Mouse (Mus musculus) retina, postnatal 7 days (tissue): ENCODE data around the gene Aqp11.

ENCODE experiments used
- DNase-seq: peaks from one replicate; pipeline ENCODE4 v3.0.0-alpha.2; 2012; ENCODE audit warnings: low read depth, low spot score

Aqp11 gene

DNA sequence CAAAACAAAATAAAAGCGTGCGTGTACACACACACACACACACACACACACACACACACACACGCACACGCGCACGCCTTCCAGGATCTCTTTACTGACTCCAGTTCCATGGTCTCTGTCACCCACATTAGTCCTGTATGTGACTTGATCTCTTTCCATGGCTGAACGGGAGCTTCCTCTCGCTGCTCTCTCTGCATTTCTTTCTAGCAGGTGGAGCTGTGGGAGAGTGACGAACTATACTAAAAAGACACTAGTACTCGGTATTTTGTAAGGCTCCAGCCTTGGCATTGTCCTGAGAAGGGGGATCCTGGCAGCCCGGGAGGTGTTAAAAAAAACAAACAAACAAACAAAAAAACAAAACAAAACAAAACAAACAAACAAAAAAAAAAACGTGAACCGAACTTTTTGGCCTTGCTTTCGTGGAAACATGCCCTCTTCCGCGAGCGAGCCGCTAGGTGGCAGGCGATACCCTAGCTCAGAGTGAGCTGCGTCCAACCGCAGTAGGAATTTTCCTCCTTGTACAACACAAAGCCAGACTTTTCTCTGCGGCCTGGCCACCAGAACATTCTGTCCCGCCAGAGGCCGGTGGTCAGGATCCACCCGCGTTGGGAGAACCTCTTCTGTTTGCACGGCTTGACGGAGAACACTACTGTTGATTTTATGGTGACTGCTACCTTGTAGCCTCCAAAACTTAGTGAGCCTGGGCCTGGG is 9.9 kb upstream of the Aqp11 start:
- peak; percentile 47 for DNase-seq

DNA sequence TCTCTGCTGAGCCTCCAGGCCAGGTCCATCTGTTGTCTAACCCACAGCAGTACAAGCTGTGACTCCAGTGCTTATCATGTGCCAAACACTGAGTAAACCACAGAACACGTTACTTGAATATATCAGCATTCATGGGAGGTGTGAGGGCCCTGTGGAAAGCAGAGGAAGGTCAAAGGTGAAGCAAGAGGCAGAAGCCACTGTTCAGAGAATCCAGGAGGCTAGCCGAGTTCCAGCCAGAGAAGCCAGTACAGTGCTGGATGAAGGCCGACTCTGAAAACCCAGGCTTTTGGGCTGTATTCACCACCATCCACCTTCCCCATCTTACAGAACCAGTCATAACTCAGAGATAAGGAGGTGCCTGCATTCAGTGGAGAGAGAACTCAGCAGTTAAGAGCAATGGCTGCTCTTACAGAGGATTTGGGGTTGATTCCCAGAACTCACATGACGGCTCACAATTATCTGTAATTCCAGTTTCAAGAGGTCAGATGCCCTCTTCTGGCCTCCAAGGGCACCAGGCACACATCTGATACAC is 9.2 kb upstream of the Aqp11 start:
- no peak for DNase-seq

DNA sequence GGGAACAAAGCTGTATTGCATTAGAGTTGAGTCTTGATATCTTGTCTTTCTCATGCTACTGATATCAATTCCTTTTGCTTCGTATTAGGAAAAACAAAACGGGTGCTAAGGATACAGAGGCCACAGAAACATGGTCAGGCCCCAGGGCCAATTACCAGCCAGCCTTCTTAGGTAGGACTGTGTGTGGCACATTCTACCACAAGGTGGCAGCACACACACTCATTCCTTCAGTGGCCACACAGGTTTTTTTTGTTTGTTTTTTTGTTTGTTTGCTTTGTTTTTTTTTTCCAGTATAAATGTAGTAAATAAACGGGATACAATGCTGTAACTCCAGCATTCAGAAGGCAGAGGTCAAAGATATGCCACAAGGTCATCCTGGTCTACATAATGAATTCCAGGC is 7.2 kb upstream of the Aqp11 start:
- peak; percentile 40 for DNase-seq

DNA sequence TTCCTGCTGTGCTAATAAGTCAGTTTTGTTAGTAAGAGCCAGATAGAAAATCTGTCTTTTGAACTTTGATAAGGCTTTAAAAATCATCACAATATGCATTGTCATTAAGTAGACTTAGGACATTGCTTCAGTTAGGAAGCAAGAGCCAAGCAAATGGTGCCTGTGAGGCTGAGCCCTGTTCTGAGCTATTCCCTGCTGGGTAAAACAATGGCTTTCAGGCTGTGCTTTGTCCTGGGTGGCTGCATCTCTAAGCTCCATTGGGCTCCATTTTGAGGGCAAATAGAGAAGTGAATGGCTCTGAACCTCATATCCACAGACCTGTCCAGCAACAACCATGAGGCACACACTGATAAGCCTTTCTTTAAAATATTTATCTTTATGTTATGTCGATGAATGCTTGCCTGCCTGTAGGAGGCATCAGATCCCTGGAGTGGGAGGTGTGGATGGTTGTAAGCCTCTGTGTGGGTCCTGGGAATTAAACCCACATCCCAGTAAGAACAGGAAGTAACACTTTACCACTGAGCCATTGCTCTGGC is 3.7 kb upstream of the Aqp11 start:
- DNase-seq: no peak

DNA sequence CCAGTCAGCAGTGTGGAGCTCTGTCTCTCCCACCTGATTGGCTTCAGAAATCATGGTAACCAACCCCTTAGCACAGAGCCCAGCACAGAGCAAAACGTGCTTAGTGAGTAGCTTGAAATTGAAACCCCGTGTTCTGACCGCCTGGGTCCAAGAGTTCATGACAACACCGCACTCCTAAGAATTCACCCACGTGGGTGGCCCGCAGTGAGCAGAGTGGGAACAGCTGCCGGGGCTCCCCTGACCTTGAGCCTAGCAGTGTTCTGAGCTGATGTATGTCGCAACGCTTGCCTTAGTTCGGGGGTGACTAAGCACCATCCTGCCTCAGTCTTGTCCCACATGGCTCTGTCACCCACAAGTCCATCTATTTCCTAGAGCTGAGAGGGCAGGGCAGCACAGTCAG is 2.9 kb upstream of the Aqp11 start:
- no peak for DNase-seq

DNA sequence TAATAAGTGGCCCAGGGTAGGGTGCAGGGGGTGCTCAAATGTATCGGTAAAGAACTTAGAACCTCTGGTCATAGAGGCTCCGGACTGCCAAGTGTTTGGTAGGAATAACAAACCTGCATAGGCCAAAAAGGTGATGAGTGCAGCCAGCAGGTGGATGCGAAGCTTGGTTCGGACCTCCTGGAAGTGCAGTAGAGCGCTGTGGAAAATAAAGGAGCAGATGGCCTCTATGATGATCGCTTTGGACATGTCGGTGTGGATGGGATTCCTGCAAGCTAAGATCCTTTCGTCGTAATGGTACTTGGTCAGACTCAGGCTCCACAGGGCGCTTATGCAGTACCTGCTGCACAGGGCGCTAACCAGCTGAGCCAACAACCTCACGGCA is 842 bp downstream of the Aqp11 start:
- DNase-seq: no peak

DNA sequence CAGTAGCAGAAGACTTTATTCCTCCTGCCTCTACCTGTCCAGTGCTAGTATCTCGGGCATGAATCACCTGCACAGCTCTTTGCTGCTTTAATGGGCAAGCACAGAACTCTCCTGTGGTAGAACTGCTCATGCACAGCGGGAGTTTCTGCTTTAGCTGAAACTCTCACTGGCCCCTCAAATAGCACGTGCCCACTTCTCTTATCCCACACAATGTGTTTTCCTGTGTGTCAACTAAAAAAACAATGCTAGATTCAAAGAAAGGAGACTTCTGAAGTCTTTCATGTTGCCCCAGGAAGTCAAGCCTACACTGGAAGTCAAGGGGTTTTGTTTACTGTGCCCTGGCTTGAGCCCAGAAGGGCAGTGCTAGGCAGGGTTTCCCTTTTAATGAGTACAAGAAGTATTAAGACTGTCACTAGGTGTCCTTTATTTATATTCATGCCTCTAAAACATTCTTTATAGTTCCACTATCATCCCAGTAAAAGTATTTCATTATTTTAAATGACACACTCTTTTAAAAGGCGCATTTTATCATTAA is 2.1 kb downstream of the Aqp11 start:
- no peak for DNase-seq

DNA sequence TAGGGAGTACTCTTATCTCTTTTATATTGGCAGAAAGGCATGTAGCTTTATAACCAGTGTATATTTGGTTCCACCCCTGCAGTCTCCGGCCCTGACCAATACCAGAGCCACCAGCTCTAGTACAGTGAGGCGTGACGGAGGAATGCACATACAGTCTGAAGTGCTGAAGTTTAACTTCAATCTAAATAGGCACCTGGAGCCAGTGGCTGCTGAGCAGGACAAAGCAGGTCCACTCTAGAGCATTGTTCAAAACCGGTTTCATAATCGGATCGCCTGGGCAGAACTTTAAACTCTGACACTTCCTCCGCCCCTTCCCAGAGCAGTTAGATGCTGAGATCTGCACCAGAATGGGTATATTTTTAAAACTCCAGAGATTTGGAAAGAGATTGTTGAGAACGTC is 3.1 kb downstream of the Aqp11 start:
- DNase-seq: no peak

DNA sequence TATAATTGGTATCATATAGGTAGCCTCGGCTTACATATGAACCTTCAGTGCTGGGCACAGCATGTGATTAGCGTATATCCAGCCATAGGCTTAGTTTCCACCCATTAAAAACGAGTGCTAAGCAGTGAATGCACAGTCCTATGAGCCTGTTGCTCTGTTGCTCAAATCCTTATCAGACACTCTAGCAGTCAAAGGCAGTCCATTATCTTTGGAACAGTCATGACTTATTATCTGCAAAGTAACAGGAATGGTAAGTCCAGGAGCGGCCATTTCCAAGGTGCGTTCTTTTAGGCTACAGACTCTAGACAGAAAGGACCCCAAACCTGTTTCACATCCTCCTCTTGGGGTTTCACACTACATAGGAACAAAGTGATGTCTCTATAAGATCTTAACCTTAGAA is 4.5 kb downstream of the Aqp11 start:
- no peak for DNase-seq

DNA sequence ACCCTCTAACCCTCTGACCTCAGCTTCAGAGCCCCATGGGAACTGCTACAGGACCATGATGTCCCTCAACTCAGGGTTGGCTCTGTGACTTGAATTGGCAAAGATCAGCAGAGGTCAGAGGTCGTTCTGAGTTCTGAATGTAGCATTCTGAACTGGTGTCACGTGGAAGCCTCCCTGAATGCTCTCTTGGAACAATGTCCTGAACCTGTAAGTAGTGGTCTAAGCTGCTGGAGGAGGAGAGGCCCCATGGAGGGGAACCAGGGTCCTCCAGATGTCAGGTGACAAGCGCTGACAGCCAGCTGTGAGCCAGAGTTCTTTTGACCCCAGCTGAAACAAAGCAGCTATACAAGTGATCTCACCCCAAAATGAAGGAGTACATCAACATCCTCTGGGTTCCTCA is 7.7 kb downstream of the Aqp11 start:
- no peak for DNase-seq

DNA sequence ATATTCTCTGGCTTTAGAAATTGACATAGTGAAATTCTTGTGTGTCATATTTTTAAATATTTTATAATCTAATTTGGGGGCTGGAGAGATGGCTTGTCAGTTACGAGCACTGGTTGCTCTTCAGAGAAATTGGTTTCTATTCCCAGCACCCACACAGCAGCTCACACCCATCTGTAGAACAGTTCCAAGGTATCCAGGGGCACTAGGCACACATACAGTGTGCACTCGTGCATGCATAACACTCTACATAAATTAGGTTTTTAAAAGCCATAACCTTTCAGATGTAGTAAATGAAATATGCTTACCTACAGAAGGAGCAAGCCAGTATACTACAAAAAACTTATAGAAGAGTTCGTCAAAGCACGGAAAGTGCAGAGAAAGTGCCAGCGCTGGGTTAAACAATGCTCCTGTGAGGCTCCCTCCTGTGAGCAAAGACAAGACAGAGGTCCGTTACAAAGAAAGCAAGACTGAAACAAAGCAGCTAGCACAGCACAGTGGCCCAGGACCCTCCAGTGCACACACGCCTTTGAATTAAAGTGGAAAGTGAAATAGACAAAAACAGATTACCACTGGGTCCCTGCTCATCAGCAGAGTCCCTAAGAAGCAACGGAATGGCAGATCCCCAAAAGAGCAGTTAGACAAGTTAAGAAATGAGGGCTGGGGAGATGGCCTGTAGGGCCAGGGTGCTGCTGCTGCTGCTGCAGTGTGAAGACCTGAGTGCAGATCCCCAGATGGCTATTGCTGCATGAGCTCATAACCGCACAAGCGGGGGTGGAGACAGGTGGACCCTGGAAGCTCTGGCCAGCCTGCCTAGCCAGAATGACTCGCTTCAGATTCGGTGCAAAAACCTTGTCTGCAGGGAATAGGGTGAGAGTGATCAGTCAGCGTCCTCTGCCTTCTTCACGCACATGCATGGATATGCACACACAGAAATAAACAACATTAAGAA is 9.1 kb downstream of the Aqp11 start:
- DNase-seq: no peak

DNA sequence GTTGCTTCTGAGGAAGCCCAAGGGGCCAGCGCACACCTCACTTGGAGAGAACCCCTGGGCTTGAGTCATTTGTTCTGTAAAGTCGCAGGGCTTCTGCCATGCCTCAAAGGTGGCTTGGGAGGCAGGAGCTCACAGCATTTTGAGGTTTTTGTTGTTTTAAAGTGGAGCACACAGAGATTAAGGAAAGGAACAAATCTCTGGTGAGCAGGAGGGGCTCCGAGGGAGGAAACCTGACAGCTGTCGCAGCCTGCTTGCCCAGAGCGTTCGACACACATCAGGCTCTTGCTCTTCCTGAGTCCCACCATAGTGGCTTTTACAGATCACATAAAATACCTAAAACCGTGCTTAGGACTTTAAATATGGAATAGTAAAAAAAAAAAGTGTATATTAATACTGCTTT is 11.3 kb downstream of the Aqp11 start:
- DNase-seq: no peak

DNA sequence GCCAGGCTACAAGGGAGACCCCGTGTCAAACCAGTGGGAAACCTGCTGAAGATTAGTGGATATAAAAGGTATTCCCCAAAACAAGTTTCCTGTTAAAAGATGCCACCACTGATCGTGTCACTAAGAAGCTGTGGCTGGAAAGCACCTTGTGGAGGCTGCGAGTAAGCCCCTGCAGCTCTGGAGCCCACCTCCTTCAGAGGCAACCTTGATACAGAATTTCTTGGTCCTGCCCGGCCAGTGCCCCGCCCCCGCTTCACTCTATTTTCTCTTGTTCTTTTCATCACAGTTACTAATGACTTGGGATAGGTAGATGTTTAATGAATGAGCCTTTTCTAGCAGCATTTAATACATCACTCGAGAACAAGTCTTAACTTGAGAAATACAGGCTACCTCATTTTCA is 12.0 kb downstream of the Aqp11 start:
- DNase-seq: no peak

DNA sequence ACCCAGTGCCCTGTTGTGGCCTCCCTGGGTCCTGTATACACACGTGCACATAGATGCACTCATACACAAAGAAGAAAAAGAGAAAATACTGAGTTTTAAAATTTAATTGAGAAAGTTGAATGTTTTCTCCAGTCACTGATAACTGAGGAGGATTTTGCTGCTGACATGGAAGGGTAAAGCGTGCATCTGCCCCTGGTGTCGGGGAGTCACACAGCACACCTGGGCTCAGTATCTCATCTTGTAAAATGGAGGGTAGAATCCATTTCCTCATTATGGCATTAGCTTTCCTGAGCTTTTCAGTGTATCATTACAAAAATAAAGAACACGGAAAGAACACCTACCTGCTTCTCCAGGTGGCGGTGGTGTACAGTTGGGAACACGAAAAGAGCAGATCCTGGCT is 12.7 kb downstream of the Aqp11 start:
- DNase-seq: no peak

DNA sequence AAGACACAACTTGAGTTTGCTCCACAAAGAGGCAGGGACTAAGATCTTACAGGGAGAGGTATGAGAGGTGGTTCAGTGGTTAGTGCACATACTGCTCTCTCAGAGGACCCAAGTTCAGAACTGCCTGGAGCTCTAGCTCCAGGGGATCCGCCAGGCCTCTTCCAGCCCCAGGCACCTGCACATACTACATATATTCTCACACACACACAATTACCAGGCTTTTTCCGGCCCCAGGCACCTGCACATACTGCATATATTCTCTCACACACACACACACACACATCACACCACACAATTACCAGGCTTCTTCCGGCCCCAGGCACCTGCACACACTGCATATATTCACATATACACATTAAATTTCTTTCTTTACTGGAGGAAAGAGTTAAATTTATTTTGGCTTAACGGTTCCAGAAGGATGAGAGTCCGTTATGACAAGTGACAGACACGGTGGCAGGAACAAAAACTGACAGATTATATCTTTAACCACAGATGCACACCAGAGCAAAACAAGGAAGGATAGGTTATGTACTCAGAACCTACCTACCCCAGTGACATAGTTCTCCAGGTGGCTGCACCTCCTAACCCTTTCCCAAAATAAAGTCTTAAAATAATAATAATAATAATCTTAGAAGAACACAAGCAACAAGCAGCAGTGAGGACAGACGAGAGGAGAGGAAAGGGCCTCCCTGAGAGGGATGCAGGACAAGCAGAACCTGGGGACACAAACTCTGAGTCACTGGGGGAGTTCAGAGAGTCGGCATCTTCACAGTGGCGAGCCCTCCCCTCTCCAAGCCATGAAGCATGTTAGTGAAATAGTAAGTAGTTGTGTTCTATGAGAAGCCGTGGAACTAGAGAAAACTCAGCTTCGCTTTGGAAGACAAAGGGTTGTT is 14.2 kb downstream of the Aqp11 start:
- DNase-seq: no peak

DNA sequence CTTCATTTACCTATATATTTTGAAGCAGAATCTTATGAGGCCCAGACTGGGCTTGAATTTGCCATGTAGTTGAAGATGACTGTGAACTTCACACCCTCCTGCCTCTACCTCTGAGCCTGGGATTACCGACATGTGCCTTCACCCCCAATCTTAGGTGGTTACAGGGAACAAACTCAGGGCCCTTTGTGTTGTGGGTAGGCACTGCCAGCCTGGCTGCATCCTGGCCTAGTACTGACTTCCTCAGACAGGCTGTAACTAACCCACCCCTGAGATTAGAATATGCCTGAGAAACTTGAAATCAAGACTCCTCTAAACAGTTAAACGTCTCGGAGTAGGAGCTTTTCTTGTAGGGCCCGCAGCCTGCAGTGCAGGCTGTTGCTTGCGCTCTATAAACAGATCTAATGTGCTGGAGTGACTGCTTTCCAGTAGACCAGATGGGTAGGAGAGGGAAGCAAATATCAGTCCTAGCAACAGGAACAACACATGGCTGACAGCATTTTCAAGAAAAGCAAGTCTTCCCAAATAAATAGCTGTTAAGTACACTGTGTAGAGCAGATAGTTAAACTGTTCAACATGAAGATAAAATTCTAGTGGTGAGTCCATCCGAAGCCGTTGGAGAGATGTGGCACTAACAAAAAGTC is 15.7 kb downstream of the Aqp11 start:
- no peak for DNase-seq

DNA sequence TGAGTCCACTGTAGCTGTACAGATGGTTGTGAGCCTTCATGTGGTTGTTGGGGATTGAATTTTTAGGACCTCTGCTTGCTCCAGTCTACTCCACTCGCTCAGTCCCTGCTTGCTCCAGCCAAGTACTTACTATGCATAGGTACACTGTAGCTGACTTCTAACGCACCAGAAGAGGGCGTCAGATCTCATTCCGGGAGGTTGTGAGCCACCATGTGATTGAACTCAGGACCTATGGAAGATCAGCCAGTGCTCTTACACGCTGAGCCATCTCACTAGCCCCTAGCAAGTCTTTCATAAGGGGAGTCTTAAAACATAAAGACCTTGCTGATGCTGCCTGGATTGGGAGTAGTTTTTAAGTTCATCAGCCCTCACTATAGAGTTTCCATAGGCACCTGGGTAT is 18.0 kb downstream of the Aqp11 start:
- DNase-seq: no peak

DNA sequence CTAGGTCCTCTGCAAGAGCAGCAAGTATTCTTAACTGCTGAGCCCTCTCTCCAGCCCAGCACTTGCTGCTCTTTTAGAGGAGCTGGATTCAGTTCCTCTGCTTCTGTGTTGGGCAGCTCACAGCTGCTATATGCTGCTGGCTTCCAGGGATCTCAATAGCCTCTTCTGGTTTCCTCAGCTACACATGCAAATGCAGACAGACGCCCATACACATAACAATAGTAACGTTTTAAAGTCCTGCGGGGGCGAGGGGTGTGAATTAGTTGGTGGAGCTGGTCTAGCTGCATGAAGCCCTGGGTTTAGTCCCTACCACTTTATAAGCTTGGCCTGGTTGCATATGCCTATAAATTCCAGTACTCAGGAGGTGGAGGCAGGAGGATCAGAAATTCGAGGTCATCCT is 19.0 kb downstream of the Aqp11 start:
- DNase-seq: no peak

DNA sequence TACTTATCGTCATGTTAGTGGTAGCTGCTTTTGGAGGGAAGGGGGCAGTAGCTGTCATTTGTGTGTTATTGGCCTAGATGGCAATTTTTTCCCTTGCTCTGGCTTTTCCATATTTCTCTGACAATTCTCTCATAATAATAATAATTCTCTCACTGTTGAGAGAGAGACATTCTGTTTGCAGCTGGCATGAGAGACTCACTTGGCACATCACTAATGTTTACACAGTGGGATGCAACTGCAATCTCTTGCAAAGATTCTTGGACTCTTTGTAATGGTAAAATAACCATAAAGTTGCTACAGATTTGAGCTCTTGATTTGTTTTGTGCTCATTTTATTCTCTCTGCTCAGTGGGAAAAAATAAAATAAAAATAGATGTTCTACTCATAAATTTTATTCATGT is 20.8 kb downstream of the Aqp11 start:
- DNase-seq: no peak

DNA sequence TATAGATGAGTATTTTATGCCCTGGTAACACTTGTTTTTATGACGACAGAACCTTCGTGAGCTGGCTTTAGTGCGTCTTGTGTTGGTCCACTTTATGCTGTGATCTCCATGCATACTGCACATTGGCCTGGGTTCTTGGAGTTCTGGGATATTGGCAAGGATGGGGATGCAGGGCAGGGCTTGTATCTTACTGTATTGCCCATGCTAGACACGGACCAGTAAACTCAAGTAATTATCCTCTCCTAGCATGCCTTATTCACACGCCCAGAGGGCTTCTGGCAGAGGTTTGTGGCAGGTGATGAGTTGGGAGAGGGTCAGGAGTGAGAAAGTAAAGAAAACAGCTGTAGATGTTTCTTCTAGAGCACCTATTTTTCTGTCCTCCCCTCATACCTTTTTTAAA is 23.4 kb downstream of the Aqp11 start:
- no peak for DNase-seq

DNA sequence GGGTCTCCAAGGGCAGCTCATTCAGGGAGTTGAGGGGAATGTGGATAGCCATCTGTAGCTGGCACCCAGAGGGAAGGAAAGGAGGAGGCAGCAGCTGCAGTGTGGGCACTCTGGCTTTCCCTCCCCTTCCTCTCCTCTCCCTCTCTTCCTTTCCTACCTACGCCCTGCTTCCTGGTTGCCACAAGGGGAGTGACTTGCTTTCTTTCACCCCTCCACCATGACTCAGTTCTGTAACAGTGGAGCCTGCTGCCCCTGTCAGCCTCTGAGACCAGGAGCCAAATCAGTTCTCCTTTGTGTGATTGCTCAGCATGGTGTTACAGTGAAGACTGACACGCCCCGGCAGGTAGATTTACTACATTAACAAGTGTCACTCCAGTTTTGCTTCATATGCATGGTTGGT is 28.9 kb downstream of the Aqp11 start:
- DNase-seq: no peak
